Mouse (Mus musculus): ENCODE results near the gene Gcgr. TPM values are rescaled to one million over a fixed set of nuclear protein-coding genes. Genes with fewer than 3 reads are reported as not detected.

Gene Gcgr
- total RNA-seq, 1 experiment, result 0.40 TPM

DNA sequence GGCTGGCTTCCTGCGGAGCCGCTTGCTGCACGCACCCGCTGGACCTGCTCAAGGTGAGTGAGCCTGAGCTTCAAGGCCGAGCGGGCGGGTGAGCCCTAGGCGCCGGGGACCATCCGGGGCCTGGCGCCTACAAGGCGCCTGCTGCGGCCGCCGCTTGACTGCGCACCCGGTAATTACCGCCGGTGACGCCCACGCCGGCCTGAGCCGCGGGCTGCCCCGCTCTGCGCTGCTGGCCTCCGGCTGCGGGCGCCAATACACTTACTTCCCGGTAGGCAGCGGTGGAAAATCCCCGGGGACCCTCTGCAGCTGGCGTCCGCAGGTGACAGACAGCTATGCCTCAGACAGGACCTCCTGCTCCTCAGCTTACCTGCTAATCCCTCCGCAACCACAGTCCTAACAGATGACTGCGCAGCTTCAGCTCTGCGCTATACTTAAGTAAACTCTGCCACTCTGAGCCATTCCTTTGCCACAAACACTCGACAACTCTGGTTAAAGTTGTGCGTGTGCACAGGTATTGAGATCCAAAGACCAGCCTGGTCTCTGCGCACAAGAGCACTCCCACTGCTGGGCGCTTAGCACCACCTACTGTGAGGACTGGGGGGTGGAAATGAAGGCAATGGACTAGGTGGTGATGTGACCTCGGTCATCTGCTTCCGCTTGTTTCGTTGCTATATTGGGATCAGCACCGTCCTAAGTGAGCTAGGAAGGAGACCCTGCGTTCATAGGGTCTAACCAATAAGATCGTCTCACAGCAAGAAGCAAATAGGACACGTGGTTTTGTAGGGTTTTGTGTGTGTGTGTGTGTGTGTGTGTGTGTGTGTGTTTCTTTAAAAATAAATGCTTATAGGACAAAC lies 38.2 kb upstream of the Gcgr start:
- Histone ChIP-seq H3K9me3 (ENCODE audit: control insufficient read depth, insufficient read depth, low read depth, low read length) (no peaks in the 10 kb centered on the region), H3K9ac (ENCODE audit: insufficient read depth, low read depth, low read length, poor library complexity, severe bottlenecking) (peak overlapping the region; percentile 72), H3K4me1 (ENCODE audit: control insufficient read depth in 2 of 2, insufficient read depth in 2 of 2, low read length in 2 of 2, poor library complexity in 1 of 2) (peaks cover 3 to 12% of the 10 kb centered on the region in 2 experiments; a peak in 1 of 4 replicates), H3K36me3 (ENCODE audit: control insufficient read depth, insufficient read depth, low read length, poor library complexity, severe bottlenecking) (peaks cover 43% of the 10 kb centered on the region), H3K4me3 (ENCODE audit: insufficient read depth in 1 of 2, low read depth in 1 of 2, low read length in 2 of 2, poor library complexity in 1 of 2, severe bottlenecking in 1 of 2) (peak overlapping the region; percentile 72 to 84), H3K27ac (ENCODE audit: insufficient read depth, low read depth, low read length, poor library complexity, severe bottlenecking) (no peak overlapping the region)
- TF ChIP-seq MAFK (IDR thresholded peaks at IDR 0.05; ENCODE audit: insufficient read depth, low read depth, low read length) (no peak), ZC3H11A (IDR thresholded peaks at IDR 0.05; ENCODE audit: borderline replicate concordance, low read depth, low read length) (no peak), CHD2 (IDR thresholded peaks at IDR 0.05; ENCODE audit: low read depth, low read length) (no peak), ZNF384 (IDR thresholded peaks at IDR 0.05; ENCODE audit: low read depth, low read length) (no peak), HCFC1 (IDR thresholded peaks at IDR 0.05; ENCODE audit: borderline replicate concordance, insufficient read depth, low read length) (no peak)
- no peak for DNase-seq (ENCODE audit: low read depth, low spot score)
- in situ Hi-C loops (cut with MboI; ENCODE audit: low sequenced_read_pairs in 2 of 2, unreplicated experiment in 2 of 2), result no loop called here

DNA sequence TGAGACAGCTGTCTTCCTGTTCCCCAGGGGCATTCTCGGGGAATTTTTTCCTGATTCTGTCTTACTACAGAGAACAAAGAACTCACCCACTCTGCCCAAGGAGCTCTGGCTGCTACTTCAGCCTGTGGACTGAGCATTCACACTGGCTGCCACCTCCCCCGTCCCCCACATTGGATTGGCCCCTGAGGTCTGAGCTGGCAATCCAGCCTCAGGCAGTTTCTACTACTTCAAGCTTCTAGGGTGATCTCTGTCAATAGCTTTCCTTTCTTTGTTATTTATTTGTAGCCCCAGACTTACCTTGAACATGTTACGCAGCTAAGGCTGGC lies 37.7 kb upstream of the Gcgr start:
- TF ChIP-seq CHD2 (IDR thresholded peaks at IDR 0.05; ENCODE audit: low read depth, low read length), result no peak
- TF ChIP-seq HCFC1 (IDR thresholded peaks at IDR 0.05; ENCODE audit: borderline replicate concordance, insufficient read depth, low read length), result no peak
- no peak for TF ChIP-seq MAFK (IDR thresholded peaks at IDR 0.05; ENCODE audit: insufficient read depth, low read depth, low read length)
- no peak for TF ChIP-seq ZNF384 (IDR thresholded peaks at IDR 0.05; ENCODE audit: low read depth, low read length)
- no peak for TF ChIP-seq ZC3H11A (IDR thresholded peaks at IDR 0.05; ENCODE audit: borderline replicate concordance, low read depth, low read length)
- Histone ChIP-seq H3K9ac (ENCODE audit: insufficient read depth, low read depth, low read length, poor library complexity, severe bottlenecking) (no peak overlapping the region), H3K9me3 (ENCODE audit: control insufficient read depth, insufficient read depth, low read depth, low read length) (no peaks in the 10 kb centered on the region), H3K36me3 (ENCODE audit: control insufficient read depth, insufficient read depth, low read length, poor library complexity, severe bottlenecking) (peaks cover 40% of the 10 kb centered on the region), H3K4me1 (ENCODE audit: control insufficient read depth in 2 of 2, insufficient read depth in 2 of 2, low read length in 2 of 2, poor library complexity in 1 of 2) (peaks cover 3 to 12% of the 10 kb centered on the region in 2 experiments; a peak in 1 of 4 replicates), H3K4me3 (ENCODE audit: insufficient read depth in 1 of 2, low read depth in 1 of 2, low read length in 2 of 2, poor library complexity in 1 of 2, severe bottlenecking in 1 of 2) (peak overlapping the region in 1 of 2 experiments; percentile 84; a peak in 2 of 4 replicates), H3K27ac (ENCODE audit: insufficient read depth, low read depth, low read length, poor library complexity, severe bottlenecking) (no peak overlapping the region)
- DNase-seq (ENCODE audit: low read depth, low spot score), result no peak
- in situ Hi-C loops (cut with MboI; ENCODE audit: low sequenced_read_pairs in 2 of 2, unreplicated experiment in 2 of 2), result no loop called here

DNA sequence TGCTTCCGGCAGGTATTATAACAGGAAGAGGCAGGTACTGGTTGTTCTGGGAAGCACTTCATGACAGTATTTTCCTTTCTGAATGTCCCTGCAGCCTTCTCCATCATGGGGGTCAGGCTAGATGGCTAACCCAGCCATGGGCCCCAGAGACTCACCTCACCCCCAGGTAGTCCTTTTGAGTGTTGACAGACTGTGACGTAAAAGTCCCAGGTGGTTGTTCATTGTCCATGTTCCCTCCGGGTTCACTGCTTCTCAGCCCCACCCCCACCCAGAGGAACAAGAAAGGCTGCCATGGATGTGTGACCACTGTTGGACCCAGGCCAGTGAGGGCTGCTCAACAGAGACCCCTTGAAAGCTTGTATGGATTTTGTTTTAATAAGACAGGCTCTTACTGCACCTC lies 37.1 kb upstream of the Gcgr start:
- TF ChIP-seq MAFK (IDR thresholded peaks at IDR 0.05; ENCODE audit: insufficient read depth, low read depth, low read length) (no peak), HCFC1 (IDR thresholded peaks at IDR 0.05; ENCODE audit: borderline replicate concordance, insufficient read depth, low read length) (no peak), ZC3H11A (IDR thresholded peaks at IDR 0.05; ENCODE audit: borderline replicate concordance, low read depth, low read length) (no peak), CHD2 (IDR thresholded peaks at IDR 0.05; ENCODE audit: low read depth, low read length) (no peak), ZNF384 (IDR thresholded peaks at IDR 0.05; ENCODE audit: low read depth, low read length) (no peak)
- no peak overlapping the region for H3K9ac ChIP-seq (ENCODE audit: insufficient read depth, low read depth, low read length, poor library complexity, severe bottlenecking)
- H3K9me3 ChIP-seq (ENCODE audit: control insufficient read depth, insufficient read depth, low read depth, low read length), result no peaks in the 10 kb centered on the region
- H3K4me3 ChIP-seq (ENCODE audit: insufficient read depth in 1 of 2, low read depth in 1 of 2, low read length in 2 of 2, poor library complexity in 1 of 2, severe bottlenecking in 1 of 2), result no peak overlapping the region
- DNase-seq (ENCODE audit: low read depth, low spot score), result no peak
- peaks cover 3 to 12% of the 10 kb centered on the region in 2 experiments; a peak in 1 of 4 replicates for H3K4me1 ChIP-seq (ENCODE audit: control insufficient read depth in 2 of 2, insufficient read depth in 2 of 2, low read length in 2 of 2, poor library complexity in 1 of 2)
- H3K36me3 ChIP-seq (ENCODE audit: control insufficient read depth, insufficient read depth, low read length, poor library complexity, severe bottlenecking), result peaks cover 37% of the 10 kb centered on the region
- H3K27ac ChIP-seq (ENCODE audit: insufficient read depth, low read depth, low read length, poor library complexity, severe bottlenecking), result no peak overlapping the region
- in situ Hi-C loops (cut with MboI; ENCODE audit: low sequenced_read_pairs in 2 of 2, unreplicated experiment in 2 of 2), result no loop called here

DNA sequence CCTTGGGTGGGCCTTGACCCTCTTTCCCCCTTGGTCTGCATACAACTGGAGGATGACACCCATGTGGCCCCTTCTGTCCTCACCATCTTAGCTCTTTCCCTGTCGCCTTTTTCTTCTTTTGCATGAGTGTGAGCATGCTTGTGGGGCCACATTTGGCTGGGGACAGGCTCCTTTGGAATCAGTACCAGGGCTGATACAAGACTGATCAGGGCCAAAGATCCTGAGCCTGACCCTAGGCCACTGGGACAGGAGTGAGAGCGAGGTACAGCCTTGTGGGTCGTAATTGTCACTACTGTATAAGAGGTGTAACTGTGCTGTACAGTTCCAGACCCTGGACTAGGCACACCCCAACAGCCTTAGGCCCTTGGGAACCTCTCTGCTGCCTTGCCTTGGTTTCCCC lies 36.6 kb upstream of the Gcgr start:
- Histone ChIP-seq H3K27ac (ENCODE audit: insufficient read depth, low read depth, low read length, poor library complexity, severe bottlenecking) (no peak overlapping the region), H3K9me3 (ENCODE audit: control insufficient read depth, insufficient read depth, low read depth, low read length) (no peaks in the 10 kb centered on the region), H3K36me3 (ENCODE audit: control insufficient read depth, insufficient read depth, low read length, poor library complexity, severe bottlenecking) (peaks cover 37% of the 10 kb centered on the region), H3K4me1 (ENCODE audit: control insufficient read depth in 2 of 2, insufficient read depth in 2 of 2, low read length in 2 of 2, poor library complexity in 1 of 2) (peaks cover 3 to 10% of the 10 kb centered on the region in 2 experiments; a peak in 1 of 4 replicates), H3K9ac (ENCODE audit: insufficient read depth, low read depth, low read length, poor library complexity, severe bottlenecking) (no peak overlapping the region), H3K4me3 (ENCODE audit: insufficient read depth in 1 of 2, low read depth in 1 of 2, low read length in 2 of 2, poor library complexity in 1 of 2, severe bottlenecking in 1 of 2) (no peak overlapping the region)
- TF ChIP-seq ZC3H11A (IDR thresholded peaks at IDR 0.05; ENCODE audit: borderline replicate concordance, low read depth, low read length) (no peak), HCFC1 (IDR thresholded peaks at IDR 0.05; ENCODE audit: borderline replicate concordance, insufficient read depth, low read length) (no peak), ZNF384 (IDR thresholded peaks at IDR 0.05; ENCODE audit: low read depth, low read length) (no peak), MAFK (IDR thresholded peaks at IDR 0.05; ENCODE audit: insufficient read depth, low read depth, low read length) (no peak), CHD2 (IDR thresholded peaks at IDR 0.05; ENCODE audit: low read depth, low read length) (no peak)
- no peak for DNase-seq (ENCODE audit: low read depth, low spot score)
- in situ Hi-C loops (cut with MboI; ENCODE audit: low sequenced_read_pairs in 2 of 2, unreplicated experiment in 2 of 2), result no loop called here
